Mouse (Mus musculus) WW6 (cell line): ENCODE results near the gene Fbxl17.

Source experiments
- DNase-seq: peaks from one replicate; pipeline ENCODE4 v3.0.0-alpha.2; 2013; ENCODE audit warnings: low read depth, low spot score

Gene Fbxl17

GRCm38 (mm10) chr17:63107515-63107914, 392.3 kb downstream of the Fbxl17 start:
- DNase-seq, result no peak

- DNase-seq, result no peak
These were observed 404.3 kb downstream of the Fbxl17 start for GRCm38 (mm10) chr17:63095553-63095952.

GRCm38 (mm10) chr17:63095017-63095416, 404.8 kb downstream of the Fbxl17 start:
- no peak for DNase-seq

GRCm38 (mm10) chr17:63093184-63093583, 406.6 kb downstream of the Fbxl17 start:
- DNase-seq, result no peak

- DNase-seq, result no peak
These were observed 407.0 kb downstream of the Fbxl17 start for GRCm38 (mm10) chr17:63092774-63093173.

GRCm38 (mm10) chr17:63090112-63090511, 409.7 kb downstream of the Fbxl17 start:
- DNase-seq, result no peak

- DNase-seq, result no peak
These were observed 412.6 kb downstream of the Fbxl17 start for GRCm38 (mm10) chr17:63087265-63087664.

GRCm38 (mm10) chr17:63086526-63086925, 413.3 kb downstream of the Fbxl17 start:
- DNase-seq, result no peak

GRCm38 (mm10) chr17:63085227-63085626, 414.6 kb downstream of the Fbxl17 start:
- no peak for DNase-seq

GRCm38 (mm10) chr17:63079087-63079486, 420.7 kb downstream of the Fbxl17 start:
- DNase-seq, result no peak

GRCm38 (mm10) chr17:63077509-63077908, 422.3 kb downstream of the Fbxl17 start:
- no peak for DNase-seq

- no peak for DNase-seq
These were observed 423.2 kb downstream of the Fbxl17 start for GRCm38 (mm10) chr17:63076661-63077060.

GRCm38 (mm10) chr17:63076037-63076426, 423.8 kb downstream of the Fbxl17 start:
- DNase-seq, result no peak

GRCm38 (mm10) chr17:63075091-63076036, 424.5 kb downstream of the Fbxl17 start:
- DNase-seq, result no peak

GRCm38 (mm10) chr17:63073342-63073741, 426.5 kb downstream of the Fbxl17 start:
- DNase-seq, result no peak

- DNase-seq, result no peak
These were observed 428.5 kb downstream of the Fbxl17 start for GRCm38 (mm10) chr17:63071134-63071923.

- DNase-seq, result no peak
These were observed 429.6 kb downstream of the Fbxl17 start for GRCm38 (mm10) chr17:63070161-63070761.

GRCm38 (mm10) chr17:63062785-63063184, 437.0 kb downstream of the Fbxl17 start:
- no peak for DNase-seq

GRCm38 (mm10) chr17:63061786-63062185, 438.0 kb downstream of the Fbxl17 start:
- DNase-seq, result no peak

GRCm38 (mm10) chr17:63060814-63061213, 439.0 kb downstream of the Fbxl17 start:
- DNase-seq, result no peak

GRCm38 (mm10) chr17:63057740-63058388, 442.0 kb downstream of the Fbxl17 start:
- DNase-seq, result no peak

GRCm38 (mm10) chr17:63056976-63057375, 442.8 kb downstream of the Fbxl17 start:
- DNase-seq, result no peak
